Mouse (Mus musculus): Measurements from ENCODE around the gene Ctnnbip1. TPM values are rescaled to one million over a fixed set of nuclear protein-coding genes. Genes with fewer than 3 reads are reported as not detected.
A peak's percentile ranks its signal among the peaks of the same experiment; 100 is the strongest.

The Ctnnbip1 gene
- polyA plus RNA-seq, 1 experiment from 2014 or later: 36.3 TPM

DNA sequence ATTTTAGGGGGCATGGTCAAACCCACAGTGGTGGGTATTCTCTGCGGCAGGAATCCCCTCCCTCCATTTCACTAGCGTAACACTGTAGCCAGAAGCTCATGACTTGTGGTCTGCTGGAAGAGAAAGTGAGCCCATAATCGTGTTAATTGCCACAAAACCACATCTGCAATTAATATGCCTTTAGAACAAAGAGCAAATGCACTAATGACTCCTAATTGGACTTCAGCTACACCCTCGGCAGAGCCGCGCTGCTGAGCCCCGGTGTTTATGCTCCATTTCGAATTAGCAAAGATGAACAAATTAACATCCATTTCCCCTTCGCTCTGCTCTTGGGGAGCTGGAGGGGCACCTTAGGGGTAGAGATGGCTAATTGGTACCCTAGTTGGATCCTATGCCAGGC is 58.0 kb downstream of the Ctnnbip1 start:
- H3K27me3 ChIP-seq (ENCODE audit: control insufficient read depth, insufficient read depth, low read length): peaks cover 30% of the 10 kb centered on the region
- no peak overlapping the region for H3K4me2 ChIP-seq
- no peaks in the 10 kb centered on the region for H3K36me3 ChIP-seq (ENCODE audit: control insufficient read depth, insufficient read depth, low read length)
- no peak for ATAC-seq (replicated peaks; ENCODE audit: insufficient number of reproducible peaks, low FRiP score, low TSS enrichment)
- H3K4me3 ChIP-seq (ENCODE audit: low read depth, low read length): no peak overlapping the region
- no peaks in the 10 kb centered on the region for H3K4me1 ChIP-seq (ENCODE audit: control insufficient read depth, insufficient read depth, low read length)
- no peak overlapping the region for H3K9ac ChIP-seq (ENCODE audit: low read depth, low read length)
- no peak overlapping the region for H3K27ac ChIP-seq (ENCODE audit: low read depth, low read length)
- no peaks in the 10 kb centered on the region for H3K9me3 ChIP-seq (replicated peaks; ENCODE audit: control insufficient read depth, low read length)
- 82% methylated on average over 9 of the region's 9 CpGs for WGBS (ENCODE audit: insufficient replicate concordance)

- 29% methylated on average over 4 of the region's 4 CpGs for WGBS (ENCODE audit: insufficient replicate concordance)
- H3K9ac ChIP-seq (ENCODE audit: low read depth, low read length): no peak overlapping the region
- no peaks in the 10 kb centered on the region for H3K4me1 ChIP-seq (ENCODE audit: control insufficient read depth, insufficient read depth, low read length)
- H3K27ac ChIP-seq (ENCODE audit: low read depth, low read length): no peak overlapping the region
- no peak overlapping the region for H3K4me3 ChIP-seq (ENCODE audit: low read depth, low read length)
- H3K4me2 ChIP-seq: no peak overlapping the region
- no peaks in the 10 kb centered on the region for H3K36me3 ChIP-seq (ENCODE audit: control insufficient read depth, insufficient read depth, low read length)
- H3K9me3 ChIP-seq (replicated peaks; ENCODE audit: control insufficient read depth, low read length): no peaks in the 10 kb centered on the region
- peaks cover 32% of the 10 kb centered on the region for H3K27me3 ChIP-seq (ENCODE audit: control insufficient read depth, insufficient read depth, low read length)
- ATAC-seq (replicated peaks; ENCODE audit: insufficient number of reproducible peaks, low FRiP score, low TSS enrichment): no peak
Measured at GRCm38 (mm10) chr4:149576993-149577548, 59.0 kb downstream of the Ctnnbip1 start.

DNA sequence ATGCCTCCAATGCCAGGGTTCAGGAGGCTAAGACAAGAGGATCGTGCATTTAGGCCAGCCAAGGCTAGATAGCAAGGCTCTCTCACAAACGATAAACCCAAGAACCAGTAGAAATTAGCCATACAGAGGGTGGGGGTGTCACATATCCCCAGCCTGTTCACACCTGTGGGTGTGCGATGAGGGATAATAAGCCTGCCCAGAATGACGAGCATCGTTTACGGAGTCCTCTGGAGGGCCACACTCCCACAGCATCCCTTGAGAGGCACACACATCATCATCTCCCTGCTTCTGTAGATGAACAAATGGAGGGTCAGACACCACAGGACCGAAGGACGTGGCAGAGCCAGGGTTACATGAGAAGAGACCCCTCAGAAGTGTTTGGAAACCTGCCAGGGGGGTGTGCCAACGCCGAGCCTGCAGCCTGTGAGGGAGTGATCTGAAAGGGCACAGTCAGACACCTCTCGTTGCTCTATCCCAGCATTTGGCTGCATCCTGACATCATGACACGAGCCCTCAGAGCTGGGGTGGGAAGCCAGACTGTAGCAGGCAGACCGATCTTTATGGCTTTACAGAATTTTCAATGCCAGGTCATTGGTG is 60.1 kb downstream of the Ctnnbip1 start:
- WGBS (ENCODE audit: insufficient replicate concordance): 59% methylated on average over 13 of the region's 13 CpGs
- peaks cover 30% of the 10 kb centered on the region for H3K27me3 ChIP-seq (ENCODE audit: control insufficient read depth, insufficient read depth, low read length)

DNA sequence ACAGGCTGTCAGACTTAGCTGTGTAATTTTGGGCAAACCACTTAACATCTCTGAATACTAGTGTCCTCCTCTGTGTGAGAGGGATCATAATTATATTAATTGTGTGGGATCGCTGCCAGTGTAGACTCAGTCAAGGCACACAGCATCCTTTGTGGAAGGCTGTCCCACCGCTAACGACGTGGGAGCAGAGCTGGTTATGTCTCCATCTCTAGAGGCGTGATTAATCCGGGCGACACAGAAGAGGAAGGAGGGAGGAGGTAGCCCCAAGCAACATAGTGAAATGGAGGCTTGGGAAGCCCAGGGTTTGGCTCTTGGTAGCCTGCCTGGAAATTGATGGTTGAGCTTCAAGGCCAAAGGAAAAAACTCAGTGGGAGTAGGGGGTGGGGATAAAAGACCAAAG is 60.8 kb downstream of the Ctnnbip1 start:
- peaks cover 28% of the 10 kb centered on the region for H3K27me3 ChIP-seq (ENCODE audit: control insufficient read depth, insufficient read depth, low read length)
- H3K4me3 ChIP-seq (ENCODE audit: low read depth, low read length): no peak overlapping the region
- no peak overlapping the region for H3K27ac ChIP-seq (ENCODE audit: low read depth, low read length)
- no peaks in the 10 kb centered on the region for H3K9me3 ChIP-seq (replicated peaks; ENCODE audit: control insufficient read depth, low read length)
- no peaks in the 10 kb centered on the region for H3K4me1 ChIP-seq (ENCODE audit: control insufficient read depth, insufficient read depth, low read length)
- no peak overlapping the region for H3K9ac ChIP-seq (ENCODE audit: low read depth, low read length)
- no peaks in the 10 kb centered on the region for H3K36me3 ChIP-seq (ENCODE audit: control insufficient read depth, insufficient read depth, low read length)
- 56% methylated on average over 7 of the region's 7 CpGs for WGBS (ENCODE audit: insufficient replicate concordance)
- H3K4me2 ChIP-seq: no peak overlapping the region
- ATAC-seq (replicated peaks; ENCODE audit: insufficient number of reproducible peaks, low FRiP score, low TSS enrichment): no peak

More for the DNA sequence above, 60.1 kb downstream of the Ctnnbip1 start:
- Histone ChIP-seq H3K9ac (ENCODE audit: low read depth, low read length) (no peak overlapping the region), H3K4me1 (ENCODE audit: control insufficient read depth, insufficient read depth, low read length) (no peaks in the 10 kb centered on the region), H3K9me3 (replicated peaks; ENCODE audit: control insufficient read depth, low read length) (no peaks in the 10 kb centered on the region), H3K36me3 (ENCODE audit: control insufficient read depth, insufficient read depth, low read length) (no peaks in the 10 kb centered on the region), H3K27ac (ENCODE audit: low read depth, low read length) (no peak overlapping the region), H3K4me2 (no peak overlapping the region), H3K4me3 (ENCODE audit: low read depth, low read length) (no peak overlapping the region)
- ATAC-seq (replicated peaks; ENCODE audit: insufficient number of reproducible peaks, low FRiP score, low TSS enrichment): no peak

GRCm38 (mm10) chr4:149585236-149585635 is 67.2 kb downstream of the Ctnnbip1 start:
- Histone ChIP-seq H3K27me3 (ENCODE audit: control insufficient read depth, insufficient read depth, low read length) (peaks cover 50% of the 10 kb centered on the region), H3K9me3 (replicated peaks; ENCODE audit: control insufficient read depth, low read length) (no peaks in the 10 kb centered on the region), H3K9ac (ENCODE audit: low read depth, low read length) (no peak overlapping the region), H3K27ac (ENCODE audit: low read depth, low read length) (no peak overlapping the region), H3K4me2 (no peak overlapping the region), H3K4me3 (ENCODE audit: low read depth, low read length) (no peak overlapping the region), H3K36me3 (ENCODE audit: control insufficient read depth, insufficient read depth, low read length) (no peaks in the 10 kb centered on the region), H3K4me1 (ENCODE audit: control insufficient read depth, insufficient read depth, low read length) (0 out of 2 replicates have a peak, but pooled peaks cover 5% of the 10 kb centered on the region)
- no peak for ATAC-seq (replicated peaks; ENCODE audit: insufficient number of reproducible peaks, low FRiP score, low TSS enrichment)
- WGBS (ENCODE audit: insufficient replicate concordance): 71% methylated on average over 8 of the region's 8 CpGs

DNA sequence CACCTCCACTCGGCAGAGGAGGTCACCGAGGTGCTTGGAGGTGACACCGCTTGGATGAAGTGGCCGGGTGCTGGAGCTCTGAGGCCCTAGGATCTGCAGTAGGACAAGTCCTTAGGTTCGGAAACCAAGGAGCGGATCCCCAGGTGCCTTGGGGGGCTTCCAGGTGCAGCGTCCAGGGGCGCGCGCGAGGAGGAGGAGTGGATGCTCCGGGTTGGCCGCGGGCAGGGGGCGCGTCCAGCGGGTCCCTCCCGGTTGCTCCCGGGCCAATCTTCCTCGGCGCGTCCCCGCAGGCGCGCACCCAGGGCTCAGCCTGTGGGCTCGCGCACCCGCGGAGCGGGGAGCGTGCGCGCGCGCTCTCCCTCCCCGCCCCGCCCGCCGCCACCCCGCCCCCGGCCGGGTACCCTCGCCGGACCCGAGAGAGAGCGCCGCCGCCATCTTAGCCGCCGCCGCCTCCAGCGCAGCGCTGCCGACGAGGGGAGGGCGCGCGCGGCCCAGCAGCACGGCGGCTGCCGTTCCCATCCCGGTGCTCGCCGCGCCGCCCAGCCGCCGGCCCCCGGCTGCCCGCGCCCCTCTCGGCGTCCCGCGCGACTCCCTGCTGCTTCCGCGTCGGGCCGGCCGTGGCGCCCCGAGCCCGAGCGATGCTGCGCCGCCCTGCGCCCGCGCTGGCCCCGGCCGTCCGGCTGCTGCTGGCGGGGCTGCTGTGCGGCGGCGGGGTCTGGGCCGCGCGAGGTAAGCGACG is 68.2 kb downstream of the Ctnnbip1 start, which contains the start of gene Clstn1:
Gene Clstn1 (plus strand): TSS at position 425 of the 739 bp plus-strand sequence.
- WGBS (ENCODE audit: insufficient replicate concordance): under 1% methylated on average over 86 of the region's 103 CpGs
- no peak within 1 kb of the TSS for H3K27ac ChIP-seq (ENCODE audit: low read depth, low read length)
- H3K27me3 ChIP-seq (ENCODE audit: control insufficient read depth, insufficient read depth, low read length): peaks cover 46% of the 10 kb centered on the region
- peak; percentile 64 for ATAC-seq (replicated peaks; ENCODE audit: insufficient number of reproducible peaks, low FRiP score, low TSS enrichment)
- H3K4me3 ChIP-seq (ENCODE audit: low read depth, low read length): peak within 1 kb of the TSS; percentile 67
- H3K9me3 ChIP-seq (replicated peaks; ENCODE audit: control insufficient read depth, low read length): no peaks in the 10 kb centered on the region
- H3K4me2 ChIP-seq: peak within 1 kb of the TSS; percentile 96
- no peaks in the 10 kb centered on the region for H3K36me3 ChIP-seq (ENCODE audit: control insufficient read depth, insufficient read depth, low read length)
- 0 out of 2 replicates have a peak, but pooled peaks cover 5% of the 10 kb centered on the region for H3K4me1 ChIP-seq (ENCODE audit: control insufficient read depth, insufficient read depth, low read length)
- peak within 1 kb of the TSS; percentile 85 for H3K9ac ChIP-seq (ENCODE audit: low read depth, low read length)

DNA sequence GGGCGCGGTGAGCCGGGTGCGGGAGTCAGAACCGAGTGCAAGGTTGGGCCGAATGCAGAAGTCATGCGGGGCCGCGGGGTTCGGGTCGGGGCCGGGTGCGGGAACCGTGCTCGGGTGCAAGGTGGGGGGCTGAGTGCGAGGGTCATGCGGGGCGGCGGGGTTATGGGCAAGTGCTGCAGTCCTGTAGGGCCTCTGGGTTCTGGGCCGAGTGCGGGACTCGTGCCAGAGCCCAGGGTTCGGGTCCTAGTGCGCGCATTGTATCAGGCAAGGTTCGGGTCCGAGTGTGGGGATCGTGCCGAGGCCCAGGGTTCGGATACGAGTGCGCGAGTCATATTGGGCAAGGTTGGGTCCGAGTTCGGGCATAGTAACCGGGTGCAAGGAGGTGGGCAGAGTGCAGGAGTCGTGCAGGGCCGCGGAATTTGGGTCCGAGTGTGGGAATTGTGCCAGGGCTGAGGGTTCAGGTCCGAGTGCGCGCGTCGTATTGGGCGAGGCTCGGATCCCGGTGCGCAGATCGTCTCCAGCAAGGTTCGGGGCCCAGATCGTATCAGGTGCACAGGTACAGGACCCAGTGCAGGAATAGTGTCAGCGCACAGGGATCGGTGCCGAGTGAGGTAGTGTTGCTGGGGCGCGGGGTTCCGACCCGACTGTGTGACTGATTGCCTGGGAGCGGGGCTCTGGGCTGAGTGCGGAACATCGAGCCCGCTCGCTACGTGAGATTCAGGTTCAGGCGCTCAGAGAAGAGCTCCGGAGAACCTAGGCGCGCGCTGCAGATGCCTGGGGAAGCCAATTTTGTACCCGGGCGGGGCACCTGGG is 69.0 kb downstream of the Ctnnbip1 start:
- H3K36me3 ChIP-seq (ENCODE audit: control insufficient read depth, insufficient read depth, low read length): no peaks in the 10 kb centered on the region
- H3K9me3 ChIP-seq (replicated peaks; ENCODE audit: control insufficient read depth, low read length): no peaks in the 10 kb centered on the region
- H3K4me2 ChIP-seq: peak overlapping the region; percentile 96
- WGBS (ENCODE audit: insufficient replicate concordance): under 1% methylated on average over 72 of the region's 72 CpGs
- 0 out of 2 replicates have a peak, but pooled peaks cover 5% of the 10 kb centered on the region for H3K4me1 ChIP-seq (ENCODE audit: control insufficient read depth, insufficient read depth, low read length)
- H3K27ac ChIP-seq (ENCODE audit: low read depth, low read length): no peak overlapping the region
- H3K4me3 ChIP-seq (ENCODE audit: low read depth, low read length): peak overlapping the region; percentile 67
- ATAC-seq (replicated peaks; ENCODE audit: insufficient number of reproducible peaks, low FRiP score, low TSS enrichment): peak; percentile 53; the same call in 1 of the 2 replicates
- H3K27me3 ChIP-seq (ENCODE audit: control insufficient read depth, insufficient read depth, low read length): peaks cover 45% of the 10 kb centered on the region
- H3K9ac ChIP-seq (ENCODE audit: low read depth, low read length): peak overlapping the region; percentile 85

DNA sequence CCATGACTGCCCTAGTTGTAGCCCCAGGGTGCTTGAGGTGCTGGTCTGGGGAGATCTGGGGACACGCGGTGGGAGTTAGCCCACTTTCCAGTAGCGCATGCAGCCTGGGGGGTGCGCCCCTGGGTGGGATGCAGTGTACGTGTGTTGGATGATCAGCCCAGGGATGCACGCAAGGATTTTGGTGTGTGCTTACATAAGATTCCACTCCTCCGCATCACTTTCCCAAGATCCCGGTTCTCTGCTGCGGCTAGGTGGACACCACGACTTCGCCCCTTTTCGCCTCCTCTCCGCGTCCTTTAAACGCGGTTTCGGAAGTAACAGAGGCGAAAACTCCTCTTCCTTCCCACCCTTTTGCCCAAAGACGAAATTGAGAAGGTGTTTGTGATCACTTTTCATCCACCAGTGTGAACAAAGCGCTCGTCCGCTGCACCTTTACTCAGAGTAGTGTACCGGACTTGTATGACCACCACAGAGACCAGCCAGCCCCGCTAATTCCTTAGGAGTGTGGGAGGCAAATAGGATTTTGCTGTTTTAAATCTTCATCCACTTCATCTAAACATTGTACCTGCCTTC is 69.6 kb downstream of the Ctnnbip1 start:
- H3K4me2 ChIP-seq: peak overlapping the region; percentile 96
- 0 out of 2 replicates have a peak, but pooled peaks cover 5% of the 10 kb centered on the region for H3K4me1 ChIP-seq (ENCODE audit: control insufficient read depth, insufficient read depth, low read length)
- no peaks in the 10 kb centered on the region for H3K9me3 ChIP-seq (replicated peaks; ENCODE audit: control insufficient read depth, low read length)
- no peaks in the 10 kb centered on the region for H3K36me3 ChIP-seq (ENCODE audit: control insufficient read depth, insufficient read depth, low read length)
- no peak overlapping the region for H3K27ac ChIP-seq (ENCODE audit: low read depth, low read length)
- H3K9ac ChIP-seq (ENCODE audit: low read depth, low read length): peak overlapping the region; percentile 85; the same call in 1 of the 2 replicates
- no peak for ATAC-seq (replicated peaks; ENCODE audit: insufficient number of reproducible peaks, low FRiP score, low TSS enrichment)
- peaks cover 45% of the 10 kb centered on the region for H3K27me3 ChIP-seq (ENCODE audit: control insufficient read depth, insufficient read depth, low read length)
- H3K4me3 ChIP-seq (ENCODE audit: low read depth, low read length): peak overlapping the region; percentile 67
- 4% methylated on average over 24 of the region's 24 CpGs for WGBS (ENCODE audit: insufficient replicate concordance)
